Mouse (Mus musculus): ENCODE measurements around the gene Kif17.

Kif17 gene

DNA sequence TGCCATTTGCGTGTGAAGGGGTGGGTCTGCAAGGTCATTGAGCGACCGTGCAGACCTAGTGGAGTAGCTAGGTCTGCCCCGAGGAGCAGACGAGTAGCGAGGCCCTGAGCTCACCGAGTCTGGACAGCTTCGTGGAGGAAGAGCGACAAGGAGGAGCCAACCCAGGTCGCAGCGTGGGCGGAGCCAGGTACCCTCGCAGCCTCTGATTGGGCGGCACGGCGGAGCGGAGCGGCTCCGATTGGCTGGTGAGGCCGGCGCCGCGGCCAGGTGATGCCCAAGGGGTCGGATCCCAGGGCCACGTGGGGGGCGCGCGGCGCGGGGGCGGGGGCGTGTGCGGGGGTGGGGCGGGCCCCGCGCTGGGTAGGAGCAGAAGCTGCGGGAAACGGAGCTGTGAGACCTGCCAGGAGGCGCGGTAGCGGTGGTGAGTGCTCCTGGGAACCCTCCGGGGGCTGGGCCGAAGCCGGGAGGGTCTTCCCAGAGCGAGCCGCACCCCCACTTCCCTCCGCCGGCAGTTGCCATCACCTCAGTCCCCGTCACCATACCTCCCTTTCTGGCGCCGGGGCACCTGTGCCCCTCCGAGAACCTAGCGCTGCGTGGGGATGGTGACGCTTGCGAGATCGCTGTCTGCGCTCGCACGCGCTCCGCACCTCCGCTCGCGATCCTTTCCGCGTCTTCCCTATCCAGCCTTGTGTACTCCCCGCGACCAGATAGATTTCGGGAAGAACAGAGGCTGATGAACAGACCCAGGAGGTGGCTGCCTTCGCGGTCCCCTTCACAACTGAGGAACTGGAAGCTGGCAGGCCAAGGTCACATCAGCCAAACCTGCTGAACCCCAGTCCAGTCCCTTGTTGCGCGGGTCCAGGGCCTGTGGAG, at the start of gene Kif17, which contains the start of gene Sh2d5:
Gene Kif17, plus strand, starts transcription at position 348 of the 873 bp plus-strand sequence.
Gene Sh2d5, plus strand, starts transcription at position 316 of the 873 bp plus-strand sequence.
- DNase-seq = peak; percentile 75 to 82

DNA sequence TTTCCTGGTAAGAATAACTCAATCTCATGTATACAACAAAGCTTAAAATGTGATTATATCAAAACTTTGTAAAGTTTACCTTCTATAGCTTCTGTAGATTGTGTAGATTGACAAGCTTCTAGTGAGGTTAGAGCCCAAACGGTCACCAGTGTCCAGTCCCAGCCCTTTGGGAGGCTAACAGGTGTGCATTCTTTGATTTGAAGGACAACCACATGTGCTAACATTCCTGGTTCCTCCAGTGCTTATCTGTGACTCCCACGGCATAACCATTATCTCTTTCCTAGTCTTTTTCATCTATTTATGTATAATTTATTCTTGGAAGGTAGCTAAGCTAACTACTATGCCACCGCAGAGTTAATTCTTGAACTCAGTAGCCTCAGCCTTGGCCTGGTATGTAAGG, 49.5 kb upstream of the Kif17 start:
- no peak for DNase-seq

DNA sequence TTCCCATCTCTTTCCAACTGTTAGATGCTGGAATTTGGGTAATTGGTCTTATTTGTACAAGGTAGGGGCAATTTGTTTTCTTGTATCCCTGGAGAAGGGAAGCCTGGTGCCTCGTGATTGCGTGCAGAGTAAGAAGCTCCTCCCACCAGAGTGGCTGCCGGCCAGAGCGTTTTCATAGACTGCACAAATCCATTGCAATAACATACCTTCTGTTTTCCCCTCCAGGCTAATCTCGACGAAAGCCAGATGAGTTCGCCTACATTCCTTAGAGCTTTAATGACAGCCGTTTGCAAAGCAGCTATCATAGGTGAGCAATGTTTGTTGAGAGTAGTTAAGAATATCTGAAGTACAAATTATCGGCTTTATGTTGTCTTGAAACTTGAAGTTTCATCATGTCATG, 48.5 kb upstream of the Kif17 start:
- DNase-seq = no peak

DNA sequence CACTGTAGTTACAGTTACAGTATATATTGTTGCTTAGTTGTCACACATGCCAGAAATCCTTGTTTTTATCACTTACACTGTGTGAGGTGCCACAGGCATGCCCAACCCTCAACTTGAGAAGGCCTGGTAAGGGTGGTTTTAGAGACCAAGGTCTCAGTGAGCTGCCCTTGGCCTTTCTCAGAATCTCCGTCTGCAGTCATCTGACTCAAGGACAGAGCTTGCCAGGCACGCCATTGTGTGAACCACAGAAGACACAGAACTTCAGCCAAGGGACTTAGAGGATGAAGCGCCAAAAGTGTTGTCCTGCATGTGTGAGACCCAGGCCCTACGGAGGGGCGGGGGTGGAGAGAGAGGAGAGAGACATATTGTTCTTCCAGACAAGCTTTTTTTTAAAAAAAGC, 40.1 kb upstream of the Kif17 start:
- DNase-seq = no peak

DNA sequence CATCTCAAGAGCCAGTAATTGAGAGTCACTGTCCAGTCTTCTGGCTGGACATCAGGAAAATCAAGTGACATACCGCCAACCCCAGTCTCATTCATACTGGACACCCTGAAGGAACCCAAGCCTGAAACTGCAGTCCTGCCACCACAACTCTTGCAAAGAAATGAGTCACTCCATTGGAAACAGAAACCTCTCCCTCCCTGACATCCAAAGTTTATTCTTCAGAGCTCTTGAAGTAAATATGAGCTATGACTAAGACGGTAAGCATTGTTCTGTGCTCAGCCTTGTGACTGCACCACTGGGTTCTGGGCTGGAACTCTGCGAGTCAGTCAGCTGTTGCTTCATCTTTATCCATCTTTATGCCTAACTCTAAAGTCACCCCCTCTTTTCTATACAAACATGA, 36.4 kb upstream of the Kif17 start:
- no peak for DNase-seq

DNA sequence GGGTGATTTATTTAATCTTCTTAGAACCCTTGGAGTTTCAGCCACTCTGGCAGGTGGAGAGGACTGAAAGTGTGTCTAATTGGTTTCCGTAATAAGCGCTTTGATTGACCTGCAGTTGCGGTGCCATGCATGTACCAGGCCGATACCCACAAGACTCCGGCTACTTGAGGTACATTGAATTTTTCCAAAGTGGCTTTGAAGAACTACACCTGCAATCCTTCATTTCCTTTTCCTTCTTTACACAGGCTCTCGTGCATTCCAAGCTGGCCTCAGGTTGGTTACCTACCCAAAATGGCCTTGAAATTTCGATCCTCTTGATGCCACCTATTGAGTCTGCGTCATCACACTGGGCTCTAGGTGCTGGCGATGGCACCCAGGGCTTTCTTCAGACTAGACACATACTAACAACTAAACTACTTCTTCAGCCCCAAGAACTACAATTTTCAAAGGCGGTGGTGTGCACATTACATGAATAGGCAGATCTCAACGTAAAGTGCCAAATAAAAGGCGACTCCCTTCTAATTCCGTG, 34.5 kb upstream of the Kif17 start:
- no peak for DNase-seq

DNA sequence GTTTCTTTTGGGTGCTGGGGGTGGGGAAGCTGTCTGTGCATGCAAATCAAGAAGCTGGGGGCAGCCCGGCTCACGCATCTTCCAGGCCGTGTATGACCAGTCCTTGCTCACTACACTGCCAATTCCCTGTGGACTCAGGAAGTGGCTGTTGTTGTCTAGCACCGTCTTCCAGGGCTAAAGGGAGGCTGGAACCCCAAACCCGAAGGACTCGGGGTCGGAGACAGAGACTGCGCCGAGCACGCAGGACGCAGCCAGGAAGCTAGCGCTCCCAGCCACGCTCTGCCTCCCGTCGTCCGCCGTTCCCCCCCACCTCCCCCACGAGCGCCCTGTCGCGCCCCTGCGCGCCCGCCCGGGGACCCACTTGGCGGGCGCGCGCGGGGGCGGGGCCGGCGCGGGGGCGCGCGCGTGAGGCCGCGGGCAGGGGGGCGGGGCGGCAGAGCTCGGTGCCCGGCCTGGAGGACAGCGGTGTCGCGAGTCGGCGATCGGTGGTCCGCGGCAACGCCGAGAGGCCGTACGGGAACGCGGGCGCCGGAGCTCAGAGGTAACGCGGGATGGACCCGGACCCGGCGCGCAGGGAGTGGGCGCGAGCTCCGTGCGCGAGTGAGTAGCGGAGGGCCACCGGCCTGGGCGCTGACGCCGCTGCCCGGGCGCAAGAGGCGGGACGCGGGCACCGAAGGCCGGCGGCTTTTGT, 33.9 kb upstream of the Kif17 start, which contains the start of gene Hp1bp3:
Gene Hp1bp3, plus strand, starts transcription at position 97 of the 691 bp plus-strand sequence.
- DNase-seq = peak; percentile 69 to 84

- DNase-seq = peak; percentile 96 to 97
Observed at GRCm38 (mm10) chr4:138216891-138217392, 33.3 kb upstream of the Kif17 start.

- DNase-seq = peak in 1 of 2 experiments; percentile 49
Observed at GRCm38 (mm10) chr4:138217441-138217840, 32.8 kb upstream of the Kif17 start.

GRCm38 (mm10) chr4:138217951-138218685, 32.1 kb upstream of the Kif17 start:
- DNase-seq = no peak

DNA sequence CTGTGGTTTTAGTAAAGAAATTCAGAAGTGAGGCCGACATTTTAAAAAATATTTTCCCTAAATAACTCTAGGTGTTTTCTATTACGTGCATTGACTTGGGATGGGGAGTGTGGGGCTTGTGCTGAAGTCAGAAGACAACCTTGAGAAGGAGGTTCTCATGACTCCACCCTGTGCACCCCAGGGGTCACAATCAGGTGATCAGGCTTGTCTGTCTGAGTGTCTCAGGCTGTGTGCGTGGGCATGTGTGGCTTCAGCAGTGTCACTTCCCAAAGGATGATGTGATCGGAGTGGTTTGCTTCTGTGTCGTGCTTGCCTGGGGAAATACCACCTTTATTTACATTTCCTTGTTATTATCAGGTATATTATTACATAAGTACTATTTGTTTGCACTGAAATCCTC, 30.9 kb upstream of the Kif17 start:
- no peak for DNase-seq

GRCm38 (mm10) chr4:138220761-138221160, 29.5 kb upstream of the Kif17 start:
- no peak for DNase-seq

- DNase-seq = no peak
Observed at GRCm38 (mm10) chr4:138221406-138221805, 28.8 kb upstream of the Kif17 start.

- DNase-seq = no peak
Observed at GRCm38 (mm10) chr4:138222396-138222795, 27.8 kb upstream of the Kif17 start.

DNA sequence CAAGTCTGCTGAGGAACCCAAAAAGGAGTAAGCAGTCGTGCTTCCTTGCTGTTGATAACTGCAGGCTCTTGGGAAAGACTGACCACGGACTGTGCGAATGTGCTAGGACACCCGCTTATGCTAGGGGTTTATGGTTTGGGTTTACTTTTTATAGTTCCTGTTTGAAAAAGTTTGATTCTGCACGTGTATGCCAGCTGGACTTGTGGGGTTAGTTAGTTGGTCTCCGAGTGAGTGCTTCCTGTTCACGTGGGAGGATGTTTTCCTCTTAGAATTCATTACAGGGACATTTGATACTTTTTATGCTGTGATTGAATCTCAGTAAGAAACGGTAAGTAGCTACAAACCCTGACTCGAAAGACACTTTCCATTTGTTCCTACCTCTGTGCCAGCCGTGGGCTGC, 26.6 kb upstream of the Kif17 start:
- no peak for DNase-seq

DNA sequence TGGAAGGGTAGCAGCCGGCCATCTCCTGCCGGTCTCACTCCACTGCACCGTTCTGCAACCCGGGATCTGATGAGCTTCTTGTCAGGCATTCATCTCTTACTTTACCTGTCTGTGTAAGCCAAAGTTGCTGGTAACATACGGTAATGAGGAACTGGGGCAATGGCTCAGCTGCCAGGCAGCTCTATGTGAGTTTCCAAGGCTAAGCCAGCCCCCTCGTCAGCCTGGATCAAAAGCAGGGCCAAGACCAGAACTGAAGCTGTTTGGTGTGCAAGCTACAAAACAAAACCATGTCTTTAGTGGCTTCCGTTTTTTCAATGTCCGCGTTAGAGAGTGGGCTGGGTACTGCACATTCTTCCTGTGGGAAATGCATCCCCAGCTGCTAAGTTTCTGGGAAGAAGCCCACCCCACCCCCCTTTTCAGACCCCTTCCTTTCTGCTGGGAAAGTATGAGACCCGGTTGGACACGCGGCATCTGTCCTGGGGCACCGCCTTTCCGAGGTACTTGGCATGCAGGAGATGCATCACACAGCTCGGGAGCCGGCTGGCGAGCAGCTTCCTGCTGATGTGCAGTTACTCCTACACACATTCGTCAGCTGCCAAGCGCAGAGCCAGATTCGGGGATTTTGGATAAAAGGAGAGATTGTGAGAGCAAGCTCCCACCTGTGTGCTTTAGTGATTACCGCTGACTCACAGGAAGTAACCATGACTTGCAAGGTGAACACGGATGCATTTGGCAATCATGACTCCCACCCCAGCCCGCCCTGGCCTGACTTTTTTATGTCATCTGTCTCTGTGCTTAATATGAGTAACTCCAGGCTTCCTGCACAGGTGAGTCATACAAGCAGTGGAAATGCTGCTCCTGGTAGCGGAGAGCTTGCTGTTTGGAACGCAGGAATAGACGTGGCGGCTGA, 3.2 kb upstream of the Kif17 start:
- no peak for DNase-seq

DNA sequence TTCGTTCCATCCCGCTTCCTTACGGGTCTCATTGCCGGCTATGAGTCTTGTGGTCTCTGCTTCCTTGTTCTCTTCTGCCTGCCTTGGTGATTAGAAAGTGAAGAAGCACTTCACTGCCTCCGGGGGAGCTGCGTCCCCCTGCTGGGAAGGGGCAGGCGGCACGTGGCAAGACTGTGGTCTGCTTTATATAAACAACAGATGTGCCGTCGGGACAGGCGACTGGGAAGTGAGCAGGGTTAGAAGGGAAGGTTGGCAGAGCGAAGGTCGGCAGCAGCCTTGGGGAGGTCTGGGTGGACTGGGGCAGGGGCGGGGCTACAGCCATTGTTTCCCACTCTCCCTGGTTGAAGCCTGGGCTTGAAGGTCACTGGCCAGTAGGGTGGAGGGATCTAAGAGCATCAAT, 1.6 kb downstream of the Kif17 start:
- DNase-seq = peak in 1 of 2 experiments; percentile 8

DNA sequence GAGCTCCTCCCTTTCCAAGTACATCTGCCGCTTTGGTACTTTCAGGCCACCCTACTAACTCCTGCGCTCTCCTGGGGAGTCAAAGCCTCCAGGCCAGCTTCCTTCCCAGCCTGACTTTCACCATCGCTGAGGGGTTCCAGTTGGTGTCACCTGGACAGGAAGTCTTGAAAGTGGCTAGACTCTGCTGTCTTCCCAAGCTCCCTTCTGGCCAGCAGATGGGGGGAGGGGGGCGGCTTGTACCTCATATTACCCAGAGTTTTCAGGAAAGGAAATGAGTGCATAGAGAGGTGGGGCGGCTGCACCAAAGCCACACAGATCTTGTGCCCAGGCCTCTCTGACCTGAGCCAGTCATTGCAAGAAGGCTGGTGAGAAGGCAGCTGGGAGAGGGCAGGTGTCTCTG, 2.0 kb downstream of the Kif17 start:
- DNase-seq = no peak

GRCm38 (mm10) chr4:138257116-138257687, 7.0 kb downstream of the Kif17 start:
- no peak for DNase-seq

DNA sequence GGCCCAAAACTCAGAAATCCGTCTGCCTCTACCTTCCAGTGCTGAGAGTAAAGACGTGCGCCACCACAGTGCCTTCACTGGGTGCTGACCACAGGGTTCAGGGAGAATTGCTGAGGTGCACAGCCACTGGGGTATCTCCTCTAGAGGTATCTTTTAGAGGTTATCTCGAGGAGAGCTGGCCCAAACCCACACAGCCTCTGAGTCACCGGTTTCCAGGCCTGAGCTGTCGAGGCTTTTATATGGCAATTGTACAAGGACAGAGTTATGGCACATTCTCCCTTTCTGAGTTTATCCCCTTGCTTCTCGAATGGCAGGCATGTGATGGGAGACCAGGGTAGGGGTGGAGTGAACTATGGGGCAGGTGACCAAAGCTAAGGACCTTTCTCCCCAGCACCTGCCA, 8.4 kb downstream of the Kif17 start:
- no peak for DNase-seq

GRCm38 (mm10) chr4:138259482-138259881, 9.2 kb downstream of the Kif17 start:
- no peak for DNase-seq
